Mouse (Mus musculus) C2C12 (cell line): ENCODE measurements around the gene Atrn. TPM values are rescaled to one million over a fixed set of nuclear protein-coding genes. Genes with fewer than 3 reads are reported as not detected.

ENCODE experiments used
- H3K27me3 ChIP-seq: one replicate; pipeline ENCODE4 v1.6.1; 2011; ENCODE audit not compliant: control insufficient read depth, insufficient read depth, insufficient read length
- H3K36me3 ChIP-seq: one replicate; pipeline ENCODE4 v1.6.1; 2011; ENCODE audit not compliant: control insufficient read depth, insufficient read depth
- H3K4me3 ChIP-seq: one replicate; pipeline ENCODE4 v1.5.1; 2011; ENCODE audit warnings: mild to moderate bottlenecking, control low read depth; ENCODE audit not compliant: poor library complexity, insufficient read depth, severe bottlenecking
- H3K79me2 ChIP-seq: one replicate; pipeline ENCODE4 v1.6.1; 2011; ENCODE audit not compliant: control insufficient read depth, insufficient read depth
- H3K79me3 ChIP-seq: one replicate; pipeline ENCODE4 v1.6.1; 2011; ENCODE audit warnings: low read depth, control low read depth
- H3ac ChIP-seq: one replicate; pipeline ENCODE3; 2011; ENCODE audit warnings: low read depth; ENCODE audit not compliant: control insufficient read depth, insufficient read length
- CEBPB ChIP-seq: IDR thresholded peaks from one replicate; pipeline ENCODE4 v1.6.1; 2011; ENCODE audit warnings: low read depth, mild to moderate bottlenecking, control low read depth, moderate library complexity
- CTCF ChIP-seq: IDR thresholded peaks from one replicate; pipeline ENCODE4 v1.5.1; 2011; ENCODE audit not compliant: control insufficient read depth, insufficient read depth, insufficient read length
- FOSL1 ChIP-seq: IDR thresholded peaks from one replicate; pipeline ENCODE4 v1.8.0; 2011; ENCODE audit warnings: mild to moderate bottlenecking, low read length; ENCODE audit not compliant: poor library complexity, insufficient read depth, severe bottlenecking
- MAX ChIP-seq: IDR thresholded peaks from one replicate; pipeline ENCODE4 v1.6.1; 2011; ENCODE audit warnings: mild to moderate bottlenecking, control low read depth
- MYOD1 ChIP-seq: IDR thresholded peaks from one replicate; pipeline ENCODE4 v1.6.1; 2011; ENCODE audit warnings: low read depth; ENCODE audit not compliant: control insufficient read depth, insufficient read length
- MYOG ChIP-seq: IDR thresholded peaks from one replicate; pipeline ENCODE4 v1.6.1; 2011; ENCODE audit not compliant: control insufficient read depth, insufficient read length; ENCODE audit errors: extremely low read depth
- USF1 ChIP-seq: IDR thresholded peaks from one replicate; pipeline ENCODE4 v1.6.1; 2011; ENCODE audit warnings: low read depth, mild to moderate bottlenecking, control low read depth, moderate library complexity
- polyA plus RNA-seq: library from polyadenylated mRNA; unstranded; fragments of >200 nt; fragmentation: generic; extraction: Trizol; gene quantifications from one replicate; pipeline ENCODE4 v1.2.1, GENCODE M21; 2012; ENCODE audit warnings: missing spikeins

Atrn gene
- polyA plus RNA-seq, 1 experiment, result 5.6 TPM

GRCm38 (mm10) chr2:130965042-130965441 lies 58.7 kb downstream of the Atrn start:
- no peaks in the 10 kb centered on the region for H3K27me3 ChIP-seq
- H3K79me3 ChIP-seq, result no peaks in the 10 kb centered on the region
- H3K79me2 ChIP-seq, result no peaks in the 10 kb centered on the region
- H3ac ChIP-seq, result no peak overlapping the region
- H3K36me3 ChIP-seq, result no peaks in the 10 kb centered on the region
- no peak overlapping the region for H3K4me3 ChIP-seq
- TF ChIP-seq MAX, result no peak
- TF ChIP-seq CEBPB, result no peak
- TF ChIP-seq USF1, result no peak
- TF ChIP-seq FOSL1, result no peak
- TF ChIP-seq MYOG, result no peak
- no peak for TF ChIP-seq CTCF
- no peak for TF ChIP-seq MYOD1

- Histone ChIP-seq H3ac (no peak overlapping the region), H3K4me3 (no peak overlapping the region), H3K79me2 (no peaks in the 10 kb centered on the region), H3K27me3 (no peaks in the 10 kb centered on the region), H3K79me3 (no peaks in the 10 kb centered on the region), H3K36me3 (peaks cover 20% of the 10 kb centered on the region)
- TF ChIP-seq CEBPB (no peak), MAX (no peak), MYOD1 (no peak), MYOG (no peak), CTCF (no peak)
Observed at GRCm38 (mm10) chr2:130971030-130971429, 64.7 kb downstream of the Atrn start.

DNA sequence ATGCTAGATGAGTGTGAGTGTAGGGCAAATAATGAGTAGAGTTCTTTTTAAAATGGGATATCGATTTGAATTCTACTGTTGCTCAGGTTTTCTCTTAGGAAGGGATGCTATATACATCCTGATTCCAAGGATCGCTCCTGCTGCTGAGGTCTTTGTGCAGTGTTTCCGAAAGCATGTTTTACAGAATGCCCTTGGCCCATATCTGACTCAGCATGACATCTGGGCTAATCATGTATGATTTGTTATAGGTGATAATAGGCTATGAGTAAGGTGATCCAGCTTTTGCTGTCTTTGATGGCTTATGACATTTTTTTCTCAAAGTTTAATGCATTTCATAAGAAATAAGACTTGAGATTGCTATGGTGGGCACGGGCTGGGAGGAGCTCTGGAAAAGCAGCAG lies 66.1 kb downstream of the Atrn start:
- TF ChIP-seq MYOG (no peak), MAX (no peak), MYOD1 (no peak), CEBPB (no peak), CTCF (no peak), FOSL1 (no peak), USF1 (no peak)

GRCm38 (mm10) chr2:130974928-130975327 lies 68.6 kb downstream of the Atrn start:
- no peaks in the 10 kb centered on the region for H3K79me2 ChIP-seq
- no peak for TF ChIP-seq CTCF
- TF ChIP-seq MYOG, result no peak
- no peak for TF ChIP-seq CEBPB
- TF ChIP-seq FOSL1, result no peak
- TF ChIP-seq USF1, result no peak
- TF ChIP-seq MYOD1, result no peak
- TF ChIP-seq MAX, result no peak
- H3K36me3 ChIP-seq, result peaks cover 27% of the 10 kb centered on the region
- H3K27me3 ChIP-seq, result no peaks in the 10 kb centered on the region
- H3ac ChIP-seq, result no peak overlapping the region
- no peaks in the 10 kb centered on the region for H3K79me3 ChIP-seq
- no peak overlapping the region for H3K4me3 ChIP-seq

More for the DNA sequence above, 66.1 kb downstream of the Atrn start:
- Histone ChIP-seq H3ac (no peak overlapping the region), H3K4me3 (no peak overlapping the region), H3K79me3 (no peaks in the 10 kb centered on the region), H3K27me3 (no peaks in the 10 kb centered on the region), H3K36me3 (peaks cover 25% of the 10 kb centered on the region), H3K79me2 (no peaks in the 10 kb centered on the region)

- no peak overlapping the region for H3ac ChIP-seq
- peaks cover 28% of the 10 kb centered on the region for H3K36me3 ChIP-seq
- TF ChIP-seq USF1 (no peak), MYOD1 (no peak), FOSL1 (no peak), CTCF (no peak), MYOG (no peak)
- no peak overlapping the region for H3K4me3 ChIP-seq
- no peaks in the 10 kb centered on the region for H3K79me2 ChIP-seq
- H3K79me3 ChIP-seq, result no peaks in the 10 kb centered on the region
- H3K27me3 ChIP-seq, result no peaks in the 10 kb centered on the region
Observed at GRCm38 (mm10) chr2:130977589-130977988, 71.3 kb downstream of the Atrn start.

GRCm38 (mm10) chr2:130978058-130978847 lies 72.0 kb downstream of the Atrn start:
- Histone ChIP-seq H3K79me3 (no peaks in the 10 kb centered on the region), H3K4me3 (no peak overlapping the region), H3K36me3 (peaks cover 34% of the 10 kb centered on the region), H3K79me2 (no peaks in the 10 kb centered on the region), H3ac (no peak overlapping the region), H3K27me3 (no peaks in the 10 kb centered on the region)
- TF ChIP-seq MYOD1 (no peak), CTCF (no peak), MYOG (no peak), USF1 (no peak), FOSL1 (no peak)
